Mouse (Mus musculus): ENCODE measurements at regions not wholly inside any gene's neighbourhood (a gene's known extent, or its start where the extent isn't known, plus 50 kb on each side); places are given as distances from the start of the nearest gene placed in this dataset.

GRCm38 (mm10) chr17:43163126-43163525, 107.0 kb upstream of the Adgrf1 start:
- TF ChIP-seq POU5F1 (IDR thresholded peaks at IDR 0.05; ENCODE audit: borderline replicate concordance, low read length) = no peak
- TF ChIP-seq NANOG (IDR thresholded peaks at IDR 0.05; ENCODE audit: borderline replicate concordance, low read length) = no peak
- H3K4me1 ChIP-seq (replicated peaks; ENCODE audit: low read depth, low read length) = peaks cover 17% of the 10 kb centered on the region
- H3K27me3 ChIP-seq (ENCODE audit: insufficient read depth, low read length) = no peaks in the 10 kb centered on the region; the same call in 1 of the 2 replicates
- H3K9me3 ChIP-seq (ENCODE audit: low read length) = no peaks in the 10 kb centered on the region
- H3K36me3 ChIP-seq (ENCODE audit: insufficient read depth, low read length) = no peaks in the 10 kb centered on the region
- H3K4me3 ChIP-seq (replicated peaks; ENCODE audit: low read length) = no peak overlapping the region

- Histone ChIP-seq H3K4me1 (replicated peaks; ENCODE audit: low read depth, low read length) (peaks cover 3% of the 10 kb centered on the region; the same call in 1 of the 2 replicates), H3K36me3 (ENCODE audit: insufficient read depth, low read length) (no peaks in the 10 kb centered on the region), H3K27me3 (ENCODE audit: insufficient read depth, low read length) (peaks cover 4% of the 10 kb centered on the region), H3K9me3 (ENCODE audit: low read length) (no peaks in the 10 kb centered on the region), H3K4me3 (replicated peaks; ENCODE audit: low read length) (no peak overlapping the region)
- TF ChIP-seq CTCF (conservative IDR thresholded peaks at IDR 0.05; ENCODE audit: low read length) = no peak
- no peak for TF ChIP-seq NANOG (IDR thresholded peaks at IDR 0.05; ENCODE audit: borderline replicate concordance, low read length)
- no peak for TF ChIP-seq POU5F1 (IDR thresholded peaks at IDR 0.05; ENCODE audit: borderline replicate concordance, low read length)
These were observed 104.0 kb upstream of the Adgrf1 start for GRCm38 (mm10) chr17:43166091-43166490.

GRCm38 (mm10) chr17:43169435-43169834, 100.7 kb upstream of the Adgrf1 start:
- TF ChIP-seq NANOG (IDR thresholded peaks at IDR 0.05; ENCODE audit: borderline replicate concordance, low read length) (no peak), POU5F1 (IDR thresholded peaks at IDR 0.05; ENCODE audit: borderline replicate concordance, low read length) (no peak), CTCF (conservative IDR thresholded peaks at IDR 0.05; ENCODE audit: low read length) (no peak)
- Histone ChIP-seq H3K36me3 (ENCODE audit: insufficient read depth, low read length) (no peaks in the 10 kb centered on the region), H3K4me1 (replicated peaks; ENCODE audit: low read depth, low read length) (no peaks in the 10 kb centered on the region), H3K9me3 (ENCODE audit: low read length) (no peaks in the 10 kb centered on the region), H3K4me3 (replicated peaks; ENCODE audit: low read length) (no peak overlapping the region), H3K27me3 (ENCODE audit: insufficient read depth, low read length) (peaks cover 11% of the 10 kb centered on the region; the same call in 1 of the 2 replicates)

GRCm38 (mm10) chr17:43172657-43173165, 97.4 kb upstream of the Adgrf1 start:
- Histone ChIP-seq H3K27me3 (ENCODE audit: insufficient read depth, low read length) (peaks cover 11% of the 10 kb centered on the region; the same call in 1 of the 2 replicates), H3K4me1 (replicated peaks; ENCODE audit: low read depth, low read length) (no peaks in the 10 kb centered on the region), H3K9me3 (ENCODE audit: low read length) (no peaks in the 10 kb centered on the region), H3K4me3 (replicated peaks; ENCODE audit: low read length) (no peak overlapping the region), H3K36me3 (ENCODE audit: insufficient read depth, low read length) (no peaks in the 10 kb centered on the region)
- TF ChIP-seq NANOG (IDR thresholded peaks at IDR 0.05; ENCODE audit: borderline replicate concordance, low read length) (no peak), CTCF (conservative IDR thresholded peaks at IDR 0.05; ENCODE audit: low read length) (no peak), POU5F1 (IDR thresholded peaks at IDR 0.05; ENCODE audit: borderline replicate concordance, low read length) (no peak)

- no peak for TF ChIP-seq CTCF (conservative IDR thresholded peaks at IDR 0.05; ENCODE audit: low read length)
- TF ChIP-seq POU5F1 (IDR thresholded peaks at IDR 0.05; ENCODE audit: borderline replicate concordance, low read length) = no peak
- TF ChIP-seq NANOG (IDR thresholded peaks at IDR 0.05; ENCODE audit: borderline replicate concordance, low read length) = no peak
- no peaks in the 10 kb centered on the region for H3K4me1 ChIP-seq (replicated peaks; ENCODE audit: low read depth, low read length)
- H3K27me3 ChIP-seq (ENCODE audit: insufficient read depth, low read length) = peaks cover 11% of the 10 kb centered on the region; the same call in 1 of the 2 replicates
- no peak overlapping the region for H3K4me3 ChIP-seq (replicated peaks; ENCODE audit: low read length)
- H3K9me3 ChIP-seq (ENCODE audit: low read length) = no peaks in the 10 kb centered on the region
- no peaks in the 10 kb centered on the region for H3K36me3 ChIP-seq (ENCODE audit: insufficient read depth, low read length)
These were observed 95.3 kb upstream of the Adgrf1 start for GRCm38 (mm10) chr17:43174860-43175259.

- no peaks in the 10 kb centered on the region for H3K4me1 ChIP-seq (replicated peaks; ENCODE audit: low read depth, low read length)
- TF ChIP-seq NANOG (IDR thresholded peaks at IDR 0.05; ENCODE audit: borderline replicate concordance, low read length) (no peak), CTCF (conservative IDR thresholded peaks at IDR 0.05; ENCODE audit: low read length) (no peak), POU5F1 (IDR thresholded peaks at IDR 0.05; ENCODE audit: borderline replicate concordance, low read length) (no peak)
- H3K9me3 ChIP-seq (ENCODE audit: low read length) = no peaks in the 10 kb centered on the region
- no peak overlapping the region for H3K4me3 ChIP-seq (replicated peaks; ENCODE audit: low read length)
- H3K36me3 ChIP-seq (ENCODE audit: insufficient read depth, low read length) = no peaks in the 10 kb centered on the region
- H3K27me3 ChIP-seq (ENCODE audit: insufficient read depth, low read length) = peaks cover 8% of the 10 kb centered on the region; the same call in 1 of the 2 replicates
These were observed 92.9 kb upstream of the Adgrf1 start for GRCm38 (mm10) chr17:43177244-43177643.

GRCm38 (mm10) chr17:43190016-43190415, 80.1 kb upstream of the Adgrf1 start:
- no peak overlapping the region for H3K4me3 ChIP-seq (replicated peaks; ENCODE audit: low read length)
- H3K27me3 ChIP-seq (ENCODE audit: insufficient read depth, low read length) = peaks cover 7% of the 10 kb centered on the region; the same call in 1 of the 2 replicates
- H3K4me1 ChIP-seq (replicated peaks; ENCODE audit: low read depth, low read length) = no peaks in the 10 kb centered on the region
- no peak for TF ChIP-seq CTCF (conservative IDR thresholded peaks at IDR 0.05; ENCODE audit: low read length)
- TF ChIP-seq POU5F1 (IDR thresholded peaks at IDR 0.05; ENCODE audit: borderline replicate concordance, low read length) = no peak
- TF ChIP-seq NANOG (IDR thresholded peaks at IDR 0.05; ENCODE audit: borderline replicate concordance, low read length) = no peak
- no peaks in the 10 kb centered on the region for H3K36me3 ChIP-seq (ENCODE audit: insufficient read depth, low read length)
- H3K9me3 ChIP-seq (ENCODE audit: low read length) = no peaks in the 10 kb centered on the region

- Histone ChIP-seq H3K4me3 (replicated peaks; ENCODE audit: low read length) (no peak overlapping the region), H3K4me1 (replicated peaks; ENCODE audit: low read depth, low read length) (no peaks in the 10 kb centered on the region), H3K27me3 (ENCODE audit: insufficient read depth, low read length) (peaks cover 7% of the 10 kb centered on the region; the same call in 1 of the 2 replicates), H3K9me3 (ENCODE audit: low read length) (no peaks in the 10 kb centered on the region), H3K36me3 (ENCODE audit: insufficient read depth, low read length) (no peaks in the 10 kb centered on the region)
- TF ChIP-seq CTCF (conservative IDR thresholded peaks at IDR 0.05; ENCODE audit: low read length) (no peak), POU5F1 (IDR thresholded peaks at IDR 0.05; ENCODE audit: borderline replicate concordance, low read length) (no peak), NANOG (IDR thresholded peaks at IDR 0.05; ENCODE audit: borderline replicate concordance, low read length) (no peak)
These were observed 79.2 kb upstream of the Adgrf1 start for GRCm38 (mm10) chr17:43190853-43191485.

Data from E14TG2a.4 (cell line).